Mouse (Mus musculus) spleen, adult 2 months (tissue): ENCODE data around the gene Adh6a. TPM values are rescaled to one million over a fixed set of nuclear protein-coding genes. Genes with fewer than 3 reads are reported as not detected.

Experiments used
- DNase-seq, 2 experiments: peaks; one replicate each; pipeline versions ENCODE4 v3.0.0 to v3.0.0-alpha.2; 2012 to 2021; ENCODE audit warnings: low spot score in 2 of 2, low read depth in 1 of 2
- H3K27ac ChIP-seq: fragments of 200-500 bp; 2 replicates; pipeline ENCODE4 v1.5.1; 2012; ENCODE audit warnings: low read length, inconsistent platforms; ENCODE audit not compliant: insufficient read depth
- H3K27me3 ChIP-seq: fragments of 200-500 bp; 2 replicates; pipeline ENCODE4 v1.6.1; 2012; ENCODE audit warnings: mild to moderate bottlenecking, moderate library complexity, low read length, inconsistent platforms; ENCODE audit not compliant: control insufficient read depth, insufficient read depth
- H3K36me3 ChIP-seq: fragments of 200-500 bp; 2 replicates; pipeline ENCODE4 v1.6.1; 2012; ENCODE audit warnings: mild to moderate bottlenecking, low read length, inconsistent platforms; ENCODE audit not compliant: control insufficient read depth, insufficient read depth
- H3K4me1 ChIP-seq: fragments of 200-500 bp; 2 replicates; pipeline ENCODE4 v1.6.1; 2011; ENCODE audit warnings: inconsistent platforms; ENCODE audit not compliant: control insufficient read depth, insufficient read depth, insufficient read length
- H3K4me3 ChIP-seq: fragments of 200-500 bp; 2 replicates; pipeline ENCODE4 v1.5.1; 2011; ENCODE audit warnings: mild to moderate bottlenecking, inconsistent platforms; ENCODE audit not compliant: insufficient read depth, insufficient read length; ENCODE audit errors: extremely low read depth
- CTCF ChIP-seq: fragments of 200-500 bp; IDR thresholded peaks from 2 replicates; pipeline ENCODE4 v1.5.1; 2011; ENCODE audit warnings: mild to moderate bottlenecking, inconsistent platforms; ENCODE audit not compliant: insufficient read depth, insufficient read length, insufficient replicate concordance; ENCODE audit errors: extremely low read depth
- POLR2A ChIP-seq: fragments of 200-500 bp; IDR thresholded peaks from 2 replicates; pipeline ENCODE4 v1.6.1; 2011; ENCODE audit warnings: low read depth, low read length, inconsistent platforms
- WGBS: fragments of 180-500 bp; shearing (Covaris S2); methylation state at CpG from one replicate; pipeline ENCODE4 v1.1.7; 2018; 5-methylcytosine and 5-hydroxymethylcytosine counted together
- polyA plus RNA-seq: library from polyadenylated mRNA; depleted of rRNA; stranded (reverse); fragments of >200 nt; gene quantifications from 2 replicates; pipeline ENCODE4 v1.2.3, GENCODE M21; 2012

The Adh6a gene
- polyA plus RNA-seq, 1 experiment = not detected

- no peaks in the 10 kb centered on the region for H3K36me3 ChIP-seq
- no peak overlapping the region for H3K27ac ChIP-seq
- WGBS = 86% methylated on average over 1 of the region's 1 CpGs
- DNase-seq = no peak
- no peak for TF ChIP-seq POLR2A
- TF ChIP-seq CTCF = no peak
- H3K4me3 ChIP-seq = no peak overlapping the region
- H3K4me1 ChIP-seq = no peaks in the 10 kb centered on the region
- H3K27me3 ChIP-seq = no peaks in the 10 kb centered on the region
Measured at GRCm38 (mm10) chr3:138283831-138284230, 29.3 kb upstream of the Adh6a start.

- no peaks in the 10 kb centered on the region for H3K4me1 ChIP-seq
- no peaks in the 10 kb centered on the region for H3K27me3 ChIP-seq
- no peak overlapping the region for H3K4me3 ChIP-seq
- no peak for TF ChIP-seq CTCF
- no peak overlapping the region for H3K27ac ChIP-seq
- no peak for DNase-seq
- no peaks in the 10 kb centered on the region for H3K36me3 ChIP-seq
- 91% methylated on average over 7 of the region's 7 CpGs for WGBS
Measured at GRCm38 (mm10) chr3:138285986-138286385, 27.1 kb upstream of the Adh6a start.

- no peak for DNase-seq
- no peak overlapping the region for H3K27ac ChIP-seq
- H3K4me1 ChIP-seq = no peaks in the 10 kb centered on the region
- H3K36me3 ChIP-seq = no peaks in the 10 kb centered on the region
- no peak overlapping the region for H3K4me3 ChIP-seq
- H3K27me3 ChIP-seq = no peaks in the 10 kb centered on the region
- 82% methylated on average over 4 of the region's 4 CpGs for WGBS
- TF ChIP-seq POLR2A = no peak
- no peak for TF ChIP-seq CTCF
Measured at GRCm38 (mm10) chr3:138287686-138288085, 25.4 kb upstream of the Adh6a start.

GRCm38 (mm10) chr3:138290672-138291071 lies 22.4 kb upstream of the Adh6a start:
- H3K27me3 ChIP-seq = no peaks in the 10 kb centered on the region
- TF ChIP-seq CTCF = no peak
- TF ChIP-seq POLR2A = no peak
- no peak overlapping the region for H3K4me3 ChIP-seq
- H3K4me1 ChIP-seq = no peaks in the 10 kb centered on the region
- WGBS = 77% methylated on average over 2 of the region's 2 CpGs
- H3K27ac ChIP-seq = no peak overlapping the region
- H3K36me3 ChIP-seq = no peaks in the 10 kb centered on the region
- DNase-seq = no peak

- no peak for TF ChIP-seq CTCF
- Histone ChIP-seq H3K4me3 (no peak overlapping the region), H3K27ac (no peak overlapping the region), H3K36me3 (no peaks in the 10 kb centered on the region), H3K27me3 (no peaks in the 10 kb centered on the region), H3K4me1 (no peaks in the 10 kb centered on the region)
- no peak for DNase-seq
- WGBS = 91% methylated on average over 4 of the region's 4 CpGs
Measured at GRCm38 (mm10) chr3:138291529-138292117, 21.5 kb upstream of the Adh6a start.

- Histone ChIP-seq H3K27ac (no peak overlapping the region), H3K27me3 (no peaks in the 10 kb centered on the region), H3K36me3 (no peaks in the 10 kb centered on the region), H3K4me3 (no peak overlapping the region), H3K4me1 (no peaks in the 10 kb centered on the region)
- 89% methylated on average over 7 of the region's 7 CpGs for WGBS
- no peak for DNase-seq
- TF ChIP-seq POLR2A (no peak), CTCF (no peak)
Measured at GRCm38 (mm10) chr3:138293298-138293895, 19.7 kb upstream of the Adh6a start.

- no peak for DNase-seq
- Histone ChIP-seq H3K36me3 (no peaks in the 10 kb centered on the region), H3K27me3 (no peaks in the 10 kb centered on the region), H3K4me1 (no peaks in the 10 kb centered on the region), H3K4me3 (no peak overlapping the region), H3K27ac (no peak overlapping the region)
- WGBS = 84% methylated on average over 9 of the region's 9 CpGs
- TF ChIP-seq POLR2A (no peak), CTCF (no peak)
Measured at GRCm38 (mm10) chr3:138300130-138300529, 13.0 kb upstream of the Adh6a start.
